Mouse (Mus musculus): ENCODE results near the gene Ccdc170.
A peak's percentile ranks its signal among the peaks of the same experiment; 100 is the strongest.
"Not testable (repeated sequence)": the region's sequence is repeated elsewhere in the genome, so short reads cannot be mapped to it uniquely, and the experiment has no call there.

The Ccdc170 gene

GRCm38 (mm10) chr10:4482355-4482754 is at the start of gene Ccdc170:
TSS of gene Ccdc170 (plus strand) at chr10:4482502.
- DNase-seq (ENCODE audit: low spot score), result no peak

GRCm38 (mm10) chr10:4432996-4433755 is 49.1 kb upstream of the Ccdc170 start:
- peak; percentile 15 for DNase-seq (ENCODE audit: low spot score)

GRCm38 (mm10) chr10:4433871-4434270 is 48.4 kb upstream of the Ccdc170 start:
- DNase-seq (ENCODE audit: low spot score), result not testable (repeated sequence)

GRCm38 (mm10) chr10:4435416-4435815 is 46.9 kb upstream of the Ccdc170 start:
- no peak for DNase-seq (ENCODE audit: low spot score)

- DNase-seq (ENCODE audit: low spot score), result no peak
Measured at GRCm38 (mm10) chr10:4456409-4456808, 25.9 kb upstream of the Ccdc170 start.

DNA sequence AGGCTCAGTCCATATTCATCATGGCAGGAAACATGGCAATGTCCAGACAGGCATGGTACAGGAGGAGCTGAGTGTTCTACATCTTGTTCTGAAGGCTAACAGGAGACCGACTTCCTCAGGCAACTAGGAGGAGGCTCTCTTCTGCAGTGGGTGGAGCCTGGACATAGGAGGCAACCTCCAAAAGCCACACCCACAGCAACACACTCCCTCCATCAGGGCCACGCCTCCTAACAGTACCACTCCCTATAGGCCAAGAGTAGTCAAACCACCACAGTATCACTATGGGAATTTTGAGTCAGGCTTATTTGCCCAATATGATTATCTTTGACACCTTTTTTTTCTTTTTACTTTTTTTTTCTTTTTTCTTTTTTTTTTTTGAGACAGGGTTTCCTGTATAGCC is 22.1 kb upstream of the Ccdc170 start:
- DNase-seq (ENCODE audit: low spot score), result peak; percentile 35

DNA sequence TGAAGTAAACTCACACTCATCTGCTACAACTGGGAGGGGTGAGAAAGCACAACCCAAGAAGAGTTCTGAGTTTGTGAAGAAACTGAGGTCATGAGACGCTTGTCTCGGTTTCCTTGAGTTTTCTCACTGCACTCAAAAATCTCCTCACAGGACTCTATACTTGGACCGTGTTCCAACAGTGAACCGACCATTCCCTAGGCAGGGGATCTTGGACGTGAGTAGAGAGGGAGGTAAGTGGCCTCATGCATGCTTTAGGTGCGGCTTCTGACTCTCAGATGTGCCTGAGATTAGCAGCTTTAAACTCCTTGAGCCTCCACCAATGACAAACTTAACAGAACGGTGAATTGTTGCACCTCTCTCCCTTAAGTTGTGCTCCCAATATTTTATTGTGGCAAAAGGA is 16.5 kb upstream of the Ccdc170 start:
- no peak for DNase-seq (ENCODE audit: low spot score)

GRCm38 (mm10) chr10:4469406-4469805 is 12.9 kb upstream of the Ccdc170 start:
- DNase-seq (ENCODE audit: low spot score), result no peak

DNA sequence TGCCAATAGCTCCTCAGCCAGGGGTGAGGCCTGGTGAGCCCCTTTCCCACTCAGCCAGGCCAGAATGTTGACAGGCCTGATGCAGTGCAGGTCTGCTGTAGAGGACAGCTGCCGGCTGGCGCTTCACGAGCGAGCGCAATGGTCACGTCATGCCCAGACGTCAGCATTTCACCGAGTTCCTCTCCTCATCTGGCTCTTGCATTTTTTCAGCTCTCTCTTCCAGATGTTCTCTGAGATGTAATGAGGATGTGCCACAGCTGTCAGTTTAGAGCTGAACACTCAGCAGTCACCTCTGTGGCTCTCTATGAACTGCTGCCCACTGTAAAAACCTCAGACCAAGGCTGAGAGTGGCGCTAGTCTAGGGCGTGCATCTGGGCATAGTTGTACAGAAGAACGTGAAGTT is 8.7 kb upstream of the Ccdc170 start:
- DNase-seq (ENCODE audit: low spot score), result no peak

DNA sequence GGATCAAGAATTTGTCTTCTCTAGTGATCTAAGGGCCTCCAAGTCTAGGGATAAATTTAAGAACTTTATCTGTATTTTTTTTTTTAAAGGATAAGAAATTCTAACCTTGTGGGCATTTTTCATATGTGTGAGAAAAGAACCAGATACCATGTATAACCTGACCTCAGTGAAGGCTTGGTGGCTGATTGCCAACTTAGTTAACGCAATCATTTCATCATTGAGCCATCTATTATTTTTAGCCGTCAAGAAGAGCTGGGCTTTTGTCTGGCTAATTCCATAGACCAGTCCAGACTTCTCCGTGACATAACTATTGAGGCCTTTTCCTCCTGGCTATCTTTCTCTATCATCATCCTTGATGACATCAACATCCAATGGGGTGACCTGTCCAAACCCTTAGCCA is 6.9 kb upstream of the Ccdc170 start:
- no peak for DNase-seq (ENCODE audit: low spot score)

DNA sequence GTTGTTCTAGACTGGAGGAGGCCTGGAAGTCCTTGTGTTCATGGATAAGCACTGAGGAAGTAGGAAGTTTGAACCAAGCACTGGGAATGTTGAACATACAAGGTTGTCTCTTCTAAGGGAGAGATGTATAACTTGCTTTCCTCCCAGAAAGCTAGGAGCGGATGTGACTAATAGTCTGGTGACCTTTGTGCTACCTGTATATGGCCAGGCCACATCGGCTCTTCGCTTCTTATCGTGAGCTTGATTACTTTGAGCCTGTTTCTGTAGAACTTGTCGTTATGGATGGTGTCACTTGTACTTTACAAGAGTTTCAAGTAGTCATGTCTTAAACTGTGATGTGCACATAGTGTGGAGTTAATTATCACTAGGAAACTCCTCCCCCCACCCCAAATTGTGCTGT is 5.7 kb upstream of the Ccdc170 start:
- no peak for DNase-seq (ENCODE audit: low spot score)

DNA sequence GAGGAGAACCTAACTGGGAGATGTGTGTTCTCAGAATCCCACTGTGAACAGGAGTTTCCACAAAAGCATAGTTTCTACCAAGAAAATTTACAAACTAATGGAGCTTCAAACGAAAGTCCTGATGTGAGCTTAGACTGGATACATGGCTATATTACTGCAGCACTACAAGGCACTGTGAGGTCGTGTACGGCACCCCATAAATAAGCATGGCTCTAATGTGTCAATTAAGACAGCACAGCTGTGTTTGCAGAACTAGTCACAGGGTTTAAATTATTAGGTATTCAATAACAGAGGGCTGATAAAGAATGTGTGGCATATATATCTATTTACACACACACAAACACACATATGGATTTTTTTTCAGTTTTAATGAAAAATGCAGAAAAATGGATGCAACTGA is 1.4 kb upstream of the Ccdc170 start:
- no peak for DNase-seq (ENCODE audit: low spot score)

DNA sequence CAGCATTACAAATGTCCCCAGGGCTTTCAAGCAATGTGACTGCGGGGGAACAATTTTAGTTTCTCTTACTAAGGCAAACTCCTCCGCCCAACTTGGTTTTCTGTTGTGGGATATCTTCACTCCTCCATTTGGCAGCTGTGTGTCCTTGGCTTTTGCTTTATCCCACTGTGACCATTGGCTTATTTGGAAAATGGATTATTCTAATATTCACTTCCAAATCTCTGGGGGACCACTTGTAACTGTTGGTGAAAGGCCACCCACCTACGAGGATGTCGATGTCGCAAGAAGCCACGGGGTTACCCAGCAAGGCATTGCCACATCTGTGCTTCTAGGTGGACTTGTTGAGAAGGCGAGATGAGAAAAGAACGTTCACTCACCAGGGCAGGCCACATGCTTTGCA is 607 bp upstream of the Ccdc170 start:
- no peak for DNase-seq (ENCODE audit: low spot score)

GRCm38 (mm10) chr10:4483848-4484247 is 1.5 kb downstream of the Ccdc170 start:
- no peak for DNase-seq (ENCODE audit: low spot score)

DNA sequence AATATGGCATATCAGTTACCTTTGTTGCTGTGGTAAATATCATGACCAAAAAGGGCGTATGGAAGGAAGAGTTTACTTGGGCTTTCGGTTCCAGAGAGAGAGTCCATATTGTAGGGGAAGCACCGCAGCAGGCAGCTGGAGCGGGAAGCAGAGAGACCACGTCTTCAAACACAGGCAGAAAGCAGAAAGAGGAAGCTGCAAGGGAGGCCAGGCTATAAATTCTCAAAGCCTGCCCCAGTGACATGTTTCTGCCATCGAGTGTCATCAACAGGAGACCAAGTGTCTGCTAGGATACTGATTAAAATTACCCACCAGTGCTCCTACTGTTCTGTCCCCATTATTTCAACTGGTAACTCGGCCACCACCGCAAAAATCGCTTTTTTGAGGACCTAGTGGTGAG is 2.7 kb downstream of the Ccdc170 start:
- DNase-seq (ENCODE audit: low spot score), result no peak

GRCm38 (mm10) chr10:4489865-4490264 is 7.6 kb downstream of the Ccdc170 start:
- no peak for DNase-seq (ENCODE audit: low spot score)

GRCm38 (mm10) chr10:4491281-4491680 is 9.0 kb downstream of the Ccdc170 start:
- DNase-seq (ENCODE audit: low spot score), result no peak

GRCm38 (mm10) chr10:4492045-4492444 is 9.7 kb downstream of the Ccdc170 start:
- no peak for DNase-seq (ENCODE audit: low spot score)

DNA sequence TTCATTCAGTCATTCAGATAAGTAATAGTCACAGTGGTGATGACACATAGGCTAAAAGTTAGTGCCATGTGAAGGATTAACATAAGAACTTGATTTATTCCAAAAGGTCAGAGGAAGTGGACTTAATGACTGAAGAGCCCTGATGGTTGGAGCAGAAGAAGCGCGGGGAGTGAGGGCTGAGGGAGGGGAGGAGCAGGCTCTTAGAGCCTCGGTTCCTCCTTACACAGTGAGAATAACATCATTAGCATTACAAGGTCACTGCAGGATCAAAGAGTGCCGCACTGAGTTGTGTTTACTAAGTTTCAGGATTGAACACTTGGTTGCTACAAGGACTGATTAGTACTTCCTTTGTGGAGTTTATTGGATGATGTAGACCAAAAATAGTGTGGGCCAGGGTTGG is 10.6 kb downstream of the Ccdc170 start:
- no peak for DNase-seq (ENCODE audit: low spot score)

- DNase-seq (ENCODE audit: low spot score), result no peak
Measured at GRCm38 (mm10) chr10:4503251-4503650, 20.9 kb downstream of the Ccdc170 start.

DNA sequence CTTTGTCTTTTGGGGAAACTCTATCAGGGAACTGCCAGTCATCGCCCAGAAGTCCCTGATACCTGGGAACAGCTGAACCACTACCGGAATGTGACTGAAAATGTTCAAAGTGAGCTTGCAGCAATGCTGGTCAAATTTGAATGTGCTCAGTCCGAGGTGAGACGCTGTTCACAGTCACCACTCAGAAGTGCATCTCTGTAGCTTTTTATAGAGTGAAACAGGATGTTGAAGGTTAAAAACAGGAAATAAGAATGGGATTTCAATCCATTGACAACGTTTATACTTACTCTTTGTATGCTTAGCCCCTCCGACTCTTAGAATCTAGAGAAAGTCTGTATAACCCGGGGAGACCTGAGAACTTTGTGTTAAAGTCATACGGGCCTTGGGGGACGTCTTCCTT is 30.4 kb downstream of the Ccdc170 start:
- DNase-seq (ENCODE audit: low spot score), result no peak

DNA sequence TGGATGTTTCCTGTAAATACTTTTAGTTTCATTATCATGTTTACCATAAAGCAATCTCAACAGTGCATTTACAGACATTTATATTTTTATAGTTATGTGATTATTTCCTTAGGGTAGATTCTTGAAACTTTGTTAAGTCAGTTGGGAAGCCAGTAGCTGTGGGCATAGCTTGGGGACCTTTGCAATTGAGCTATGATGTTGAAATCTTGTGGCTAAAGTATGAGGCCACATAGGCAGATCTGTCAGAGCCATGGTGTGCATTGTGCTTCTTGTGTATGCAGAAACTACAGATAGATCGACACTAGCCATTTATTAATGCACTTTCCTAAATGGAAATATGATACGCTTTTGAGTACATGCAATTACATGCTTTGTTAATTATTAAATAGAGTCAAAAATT is 35.3 kb downstream of the Ccdc170 start:
- DNase-seq (ENCODE audit: low spot score), result no peak

GRCm38 (mm10) chr10:4519645-4520044 is 37.3 kb downstream of the Ccdc170 start:
- DNase-seq (ENCODE audit: low spot score), result no peak

GRCm38 (mm10) chr10:4520394-4521102 is 38.2 kb downstream of the Ccdc170 start:
- DNase-seq (ENCODE audit: low spot score), result no peak
